Mouse (Mus musculus) intestine, embryonic 15.5 days (tissue): ENCODE data around the gene Kmt2b. TPM values are rescaled to one million over a fixed set of nuclear protein-coding genes. Genes with fewer than 3 reads are reported as not detected.

ENCODE experiments used
- ATAC-seq: fragments of 200-750 bp; cut with Nextera tagmentation; 2 replicates; pipeline ENCODE4 v1.8.0; 2017; ENCODE audit warnings: moderate TSS enrichment, moderate library complexity
- H3K27ac ChIP-seq: fragments of 300-500 bp; sonication (generic); 2 replicates; pipeline ENCODE4 v1.5.1; 2015; ENCODE audit warnings: mild to moderate bottlenecking, inconsistent platforms
- H3K27me3 ChIP-seq: fragments of 300-500 bp; sonication (generic); replicated peaks from 2 replicates; pipeline ENCODE4 v1.6.1; 2015; ENCODE audit warnings: inconsistent platforms
- H3K36me3 ChIP-seq: fragments of 300-500 bp; sonication (generic); 2 replicates; pipeline ENCODE4 v1.6.1; 2015; ENCODE audit warnings: inconsistent platforms
- H3K4me1 ChIP-seq: fragments of 300-500 bp; sonication (generic); replicated peaks from 2 replicates; pipeline ENCODE4 v1.6.1; 2015; ENCODE audit warnings: inconsistent platforms
- H3K4me2 ChIP-seq: fragments of 300-500 bp; sonication (generic); replicated peaks from 2 replicates; pipeline ENCODE4 v1.6.1; 2015; ENCODE audit warnings: mild to moderate bottlenecking, inconsistent platforms
- H3K4me3 ChIP-seq: fragments of 300-500 bp; sonication (generic); replicated peaks from 2 replicates; pipeline ENCODE4 v1.5.1; 2015; ENCODE audit warnings: inconsistent platforms
- H3K9ac ChIP-seq: fragments of 300-500 bp; sonication (generic); 2 replicates; pipeline ENCODE4 v1.6.1; 2015; ENCODE audit warnings: inconsistent platforms
- H3K9me3 ChIP-seq: fragments of 300-500 bp; sonication (generic); 2 replicates; pipeline ENCODE4 v1.6.1; 2016; ENCODE audit warnings: inconsistent platforms
- WGBS: fragments of 180-500 bp; shearing (Covaris S2); methylation state at CpG from one replicate; pipeline ENCODE4 v1.1.7; 2015; 5-methylcytosine and 5-hydroxymethylcytosine counted together
- polyA plus RNA-seq: library from polyadenylated mRNA; unstranded; fragments of >200 nt; fragmentation: Nextera tagmentation; extraction: Ambion mirVana; gene quantifications from 2 replicates; pipeline ENCODE4 v1.2.1, GENCODE M21; 2015

Kmt2b gene
- polyA plus RNA-seq, 1 experiment from 2014 or later = 6.5 TPM

DNA sequence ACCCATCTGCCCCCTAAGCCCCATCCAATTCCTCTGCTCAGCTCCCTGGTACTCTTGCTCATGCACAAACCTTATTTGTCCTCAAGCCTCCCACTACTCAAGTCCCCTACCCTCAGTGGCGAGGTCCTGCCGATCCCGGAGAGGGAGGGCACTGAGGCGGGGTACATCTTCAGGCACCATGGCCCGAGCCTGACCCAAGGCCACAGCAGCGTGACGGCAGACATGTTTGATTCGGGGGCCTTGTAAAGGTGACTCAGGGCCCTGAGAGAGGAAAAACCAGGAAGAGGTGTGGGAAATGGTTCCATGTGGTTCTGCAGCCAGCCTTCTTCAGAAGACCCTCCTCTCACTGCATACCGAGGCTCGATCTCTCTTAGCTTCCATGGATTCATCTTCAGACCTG is 4.2 kb downstream of the Kmt2b start:
- no peak for ATAC-seq
- H3K27me3 ChIP-seq = no peaks in the 10 kb centered on the region
- no peaks in the 10 kb centered on the region for H3K9me3 ChIP-seq
- peaks cover 51% of the 10 kb centered on the region for H3K36me3 ChIP-seq
- H3K9ac ChIP-seq = no peak overlapping the region
- 94% methylated on average over 10 of the region's 10 CpGs for WGBS
- no peak overlapping the region for H3K4me3 ChIP-seq
- no peak overlapping the region for H3K27ac ChIP-seq
- H3K4me1 ChIP-seq = peaks cover 14% of the 10 kb centered on the region; the same call in 1 of the 2 replicates
- no peak overlapping the region for H3K4me2 ChIP-seq

DNA sequence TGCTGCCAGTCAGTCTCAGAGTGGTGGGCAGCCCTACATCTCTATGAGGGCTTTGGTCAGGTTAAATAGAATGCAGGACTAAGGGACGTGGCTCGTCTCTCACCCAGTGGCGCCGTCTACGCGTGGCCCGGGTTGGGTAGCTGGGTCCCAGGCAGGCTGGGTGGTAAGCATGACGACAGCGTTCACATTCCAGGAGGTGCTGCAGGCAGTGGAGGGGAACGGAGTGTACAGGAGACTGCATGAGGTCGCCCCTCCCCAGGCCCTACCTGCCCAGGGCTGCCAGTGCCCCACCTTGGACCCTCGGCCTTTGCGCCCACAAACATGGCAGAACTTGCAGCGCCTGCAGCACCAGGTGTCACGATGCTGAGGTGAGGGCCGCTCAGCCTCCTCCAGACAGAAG is 7.0 kb downstream of the Kmt2b start:
- Histone ChIP-seq H3K4me2 (no peak overlapping the region), H3K4me3 (no peak overlapping the region), H3K4me1 (peaks cover 2% of the 10 kb centered on the region; the same call in 1 of the 2 replicates), H3K27ac (no peak overlapping the region), H3K27me3 (no peaks in the 10 kb centered on the region), H3K9ac (no peak overlapping the region), H3K36me3 (peaks cover 75% of the 10 kb centered on the region), H3K9me3 (no peaks in the 10 kb centered on the region)
- ATAC-seq = no peak
- WGBS = 96% methylated on average over 16 of the region's 16 CpGs

DNA sequence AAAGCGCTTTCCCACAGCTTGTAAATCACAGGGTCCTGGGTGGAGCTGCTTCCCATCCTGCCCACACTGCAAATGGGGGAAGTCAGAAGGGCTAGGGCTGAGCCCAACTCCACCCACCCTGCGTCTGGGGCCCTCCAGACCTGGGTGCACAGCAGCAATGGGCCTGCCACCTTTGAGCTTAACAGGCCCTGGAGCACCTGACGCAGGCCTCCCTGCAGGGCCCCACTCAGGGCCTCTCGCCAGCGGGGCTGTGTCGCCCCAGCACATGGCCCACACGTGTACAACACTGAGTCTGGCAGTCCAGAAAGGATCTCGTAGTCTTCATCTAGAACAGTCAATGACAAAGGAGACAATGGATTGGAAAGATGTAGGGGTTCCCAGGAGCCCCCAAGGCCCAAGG is 8.6 kb downstream of the Kmt2b start:
- H3K27ac ChIP-seq = no peak overlapping the region
- H3K36me3 ChIP-seq = peaks cover 78% of the 10 kb centered on the region
- WGBS = 83% methylated on average over 8 of the region's 8 CpGs
- H3K27me3 ChIP-seq = no peaks in the 10 kb centered on the region
- H3K4me3 ChIP-seq = no peak overlapping the region
- H3K9me3 ChIP-seq = no peaks in the 10 kb centered on the region
- no peaks in the 10 kb centered on the region for H3K4me1 ChIP-seq
- peak; percentile 81 for ATAC-seq
- no peak overlapping the region for H3K4me2 ChIP-seq
- no peak overlapping the region for H3K9ac ChIP-seq

GRCm38 (mm10) chr7:30572969-30573368 is 15.6 kb downstream of the Kmt2b start:
- no peak for ATAC-seq
- Histone ChIP-seq H3K4me3 (no peak overlapping the region), H3K9ac (no peak overlapping the region), H3K36me3 (peaks cover 87% of the 10 kb centered on the region), H3K4me1 (no peaks in the 10 kb centered on the region), H3K27ac (no peak overlapping the region), H3K9me3 (no peaks in the 10 kb centered on the region), H3K4me2 (no peak overlapping the region), H3K27me3 (no peaks in the 10 kb centered on the region)
- 78% methylated on average over 2 of the region's 2 CpGs for WGBS

GRCm38 (mm10) chr7:30572389-30572788 is 16.1 kb downstream of the Kmt2b start:
- no peak overlapping the region for H3K9ac ChIP-seq
- no peak overlapping the region for H3K27ac ChIP-seq
- ATAC-seq = no peak
- H3K9me3 ChIP-seq = no peaks in the 10 kb centered on the region
- no peak overlapping the region for H3K4me2 ChIP-seq
- 85% methylated on average over 5 of the region's 5 CpGs for WGBS
- H3K27me3 ChIP-seq = no peaks in the 10 kb centered on the region
- H3K4me1 ChIP-seq = no peaks in the 10 kb centered on the region
- peaks cover 81% of the 10 kb centered on the region for H3K36me3 ChIP-seq
- H3K4me3 ChIP-seq = no peak overlapping the region

GRCm38 (mm10) chr7:30567555-30567954 is 21.0 kb downstream of the Kmt2b start:
- WGBS = 86% methylated on average over 11 of the region's 11 CpGs
- Histone ChIP-seq H3K4me1 (peaks cover 9% of the 10 kb centered on the region; the same call in 1 of the 2 replicates), H3K36me3 (peaks cover 53% of the 10 kb centered on the region)

GRCm38 (mm10) chr7:30566033-30566432 is 22.5 kb downstream of the Kmt2b start:
- Histone ChIP-seq H3K4me3 (no peak overlapping the region), H3K9me3 (no peaks in the 10 kb centered on the region), H3K27me3 (no peaks in the 10 kb centered on the region), H3K27ac (no peak overlapping the region), H3K4me2 (no peak overlapping the region), H3K36me3 (peaks cover 46% of the 10 kb centered on the region), H3K4me1 (peaks cover 11% of the 10 kb centered on the region; the same call in 1 of the 2 replicates), H3K9ac (no peak overlapping the region)
- WGBS = 75% methylated on average over 9 of the region's 9 CpGs
- ATAC-seq = no peak

More at GRCm38 (mm10) chr7:30567555-30567954, 21.0 kb downstream of the Kmt2b start:
- no peak for ATAC-seq
- H3K9me3 ChIP-seq = no peaks in the 10 kb centered on the region
- no peak overlapping the region for H3K27ac ChIP-seq
- no peak overlapping the region for H3K4me3 ChIP-seq
- no peaks in the 10 kb centered on the region for H3K27me3 ChIP-seq
- H3K4me2 ChIP-seq = no peak overlapping the region
- H3K9ac ChIP-seq = no peak overlapping the region

- H3K4me2 ChIP-seq = peak within 1 kb of the TSS; percentile 59; the same call in 1 of the 2 replicates
Observed at GRCm38 (mm10) chr7:30564970-30565571, 23.5 kb downstream of the Kmt2b start, which contains the start of gene Igflr1. TSS of gene Igflr1 (plus strand) at chr7:30565427.

DNA sequence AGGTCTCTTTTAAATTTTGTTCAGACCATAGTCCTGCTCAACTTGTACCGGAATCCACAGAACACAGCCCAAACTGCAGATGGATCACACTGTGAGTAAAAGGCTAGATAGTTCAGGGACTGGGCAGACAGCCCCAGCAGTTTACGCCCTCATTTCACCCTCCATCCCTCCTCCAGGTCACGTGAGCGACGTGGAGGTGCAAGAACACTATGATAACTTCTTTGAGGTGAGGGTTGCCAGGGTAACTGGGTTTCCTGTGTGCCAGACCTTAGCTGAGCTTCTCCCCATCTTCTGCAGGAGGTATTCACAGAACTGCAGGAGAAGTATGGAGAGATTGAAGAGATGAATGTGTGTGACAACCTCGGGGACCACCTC is 24.6 kb downstream of the Kmt2b start:
- no peaks in the 10 kb centered on the region for H3K27me3 ChIP-seq
- peaks cover 24% of the 10 kb centered on the region for H3K36me3 ChIP-seq
- H3K9ac ChIP-seq = 0 out of 2 replicates have a peak overlapping the region, but pooled peaks have one; percentile 70
- H3K4me3 ChIP-seq = peak overlapping the region; percentile 67
- H3K9me3 ChIP-seq = no peaks in the 10 kb centered on the region
- peak overlapping the region; percentile 96; the same call in 1 of the 2 replicates for H3K27ac ChIP-seq
- ATAC-seq = no peak
- H3K4me2 ChIP-seq = peak overlapping the region; percentile 59
- WGBS = 21% methylated on average over 6 of the region's 6 CpGs
- peaks cover 14% of the 10 kb centered on the region; the same call in 1 of the 2 replicates for H3K4me1 ChIP-seq

More at GRCm38 (mm10) chr7:30564970-30565571, 23.5 kb downstream of the Kmt2b start, which contains the start of gene Igflr1:
- peaks cover 36% of the 10 kb centered on the region for H3K36me3 ChIP-seq
- H3K9ac ChIP-seq = no peak within 1 kb of the TSS
- no peak for ATAC-seq
- H3K27me3 ChIP-seq = no peaks in the 10 kb centered on the region
- no peak within 1 kb of the TSS for H3K27ac ChIP-seq
- H3K4me3 ChIP-seq = 0 out of 2 replicates have a peak within 1 kb of the TSS, but pooled peaks have one; percentile 67
- H3K9me3 ChIP-seq = no peaks in the 10 kb centered on the region
- H3K4me1 ChIP-seq = peaks cover 11% of the 10 kb centered on the region; the same call in 1 of the 2 replicates
- WGBS = 96% methylated on average over 12 of the region's 12 CpGs

- 0% methylated on average over 45 of the region's 45 CpGs for WGBS
Observed at GRCm38 (mm10) chr7:30563117-30563905, 25.2 kb downstream of the Kmt2b start, which contains the start of the genes U2af1l4, Gm49396 and Psenen. TSS of gene U2af1l4 (plus strand) at chr7:30563301. TSS of gene Gm49396 (plus strand) at chr7:30563344. TSS of gene Psenen (minus strand) at chr7:30563627.

DNA sequence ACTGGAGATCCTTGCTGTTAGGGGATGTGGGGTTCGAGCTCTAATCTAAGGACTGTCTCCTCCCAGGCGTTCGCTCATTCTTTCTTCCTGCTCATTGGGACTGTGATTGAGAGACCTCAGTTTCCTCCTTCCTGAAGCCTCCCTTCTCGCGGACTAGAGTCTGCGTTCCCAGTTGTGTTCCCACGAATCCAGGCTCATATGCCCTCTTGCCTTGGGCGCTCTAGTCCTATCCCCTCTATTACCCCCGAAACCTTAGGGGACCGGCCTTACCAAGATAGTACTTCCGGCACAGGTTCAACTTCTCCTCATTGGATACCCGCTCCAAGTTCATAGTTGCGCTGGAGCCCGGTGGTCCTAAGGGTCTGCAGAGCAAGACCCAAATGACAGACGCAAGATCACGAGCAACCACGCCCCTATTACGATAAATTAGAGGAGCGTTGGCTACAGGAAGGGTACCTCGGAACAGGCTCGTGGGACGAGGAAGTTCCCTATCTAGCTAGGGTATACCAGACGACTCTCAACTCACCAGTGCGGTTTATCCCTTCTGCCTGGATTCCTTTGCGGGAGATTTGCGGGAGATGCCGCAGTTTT is 25.9 kb downstream of the Kmt2b start:
- under 1% methylated on average over 27 of the region's 27 CpGs for whole genome bisulfite sequencing
- Histone ChIP-seq H3K36me3 (peaks cover 16% of the 10 kb centered on the region; the same call in 1 of the 2 replicates), H3K4me2 (peak overlapping the region; percentile 77), H3K27me3 (no peaks in the 10 kb centered on the region), H3K4me1 (peaks cover 23% of the 10 kb centered on the region; the same call in 1 of the 2 replicates), H3K9ac (peak overlapping the region; percentile 62), H3K4me3 (peak overlapping the region; percentile 67), H3K27ac (peak overlapping the region; percentile 81), H3K9me3 (no peaks in the 10 kb centered on the region)
- ATAC-seq = no peak

More at GRCm38 (mm10) chr7:30563117-30563905, 25.2 kb downstream of the Kmt2b start, which contains the start of the genes U2af1l4, Gm49396 and Psenen:
- peak; percentile 90 for ATAC-seq
- no peaks in the 10 kb centered on the region for H3K9me3 ChIP-seq
- H3K4me2 ChIP-seq = peak within 1 kb of the TSS; percentile 77
- H3K4me3 ChIP-seq = peak within 1 kb of the TSS; percentile 67
- peaks cover 18% of the 10 kb centered on the region; the same call in 1 of the 2 replicates for H3K4me1 ChIP-seq
- peaks cover 18% of the 10 kb centered on the region; the same call in 1 of the 2 replicates for H3K36me3 ChIP-seq
- peak within 1 kb of the TSS; percentile 70 for H3K9ac ChIP-seq
- H3K27me3 ChIP-seq = no peaks in the 10 kb centered on the region
- peak within 1 kb of the TSS; percentile 96 for H3K27ac ChIP-seq
